Mouse (Mus musculus) G1E-ER4 (cell line): ENCODE data around the gene Gstm7. TPM values are rescaled to one million over a fixed set of nuclear protein-coding genes. Genes with fewer than 3 reads are reported as not detected.

Source experiments
- GATA1 ChIP-seq: IDR thresholded peaks from one replicate; pipeline ENCODE4 v1.8.0; 2012; ENCODE audit warnings: low read length, inconsistent platforms
- polyA plus RNA-seq: library from polyadenylated mRNA; stranded (reverse); fragments of >175 nt; gene quantifications from 2 replicates; pipeline ENCODE4 v1.2.3, GENCODE M21; 2012

The Gstm7 gene
- not detected in 2 replicates for polyA plus RNA-seq

GRCm38 (mm10) chr3:107931670-107932069, at the start of gene Gstm7:
TSS of gene Gstm7 (minus strand) at chr3:107931817.
- TF ChIP-seq GATA1 = no peak

GRCm38 (mm10) chr3:107981261-107981660, 49.6 kb upstream of the Gstm7 start:
- no peak for TF ChIP-seq GATA1

GRCm38 (mm10) chr3:107977691-107978090, 46.1 kb upstream of the Gstm7 start:
- no peak for TF ChIP-seq GATA1

GRCm38 (mm10) chr3:107974237-107974636, 42.6 kb upstream of the Gstm7 start:
- TF ChIP-seq GATA1 = no peak

GRCm38 (mm10) chr3:107972070-107972469, 40.5 kb upstream of the Gstm7 start:
- no peak for TF ChIP-seq GATA1

GRCm38 (mm10) chr3:107968724-107969395, 37.2 kb upstream of the Gstm7 start, which contains the start of gene Gstm3:
TSS of gene Gstm3 (minus strand) at chr3:107969283.
- no peak for TF ChIP-seq GATA1

- TF ChIP-seq GATA1 = no peak
These were observed 35.0 kb upstream of the Gstm7 start for GRCm38 (mm10) chr3:107966631-107967030.

- TF ChIP-seq GATA1 = no peak
These were observed 34.0 kb upstream of the Gstm7 start for GRCm38 (mm10) chr3:107965592-107965991.

GRCm38 (mm10) chr3:107964656-107965308, 33.2 kb upstream of the Gstm7 start:
- no peak for TF ChIP-seq GATA1

- no peak for TF ChIP-seq GATA1
These were observed 32.4 kb upstream of the Gstm7 start for GRCm38 (mm10) chr3:107964026-107964425.

GRCm38 (mm10) chr3:107953906-107954305, 22.3 kb upstream of the Gstm7 start:
- TF ChIP-seq GATA1 = no peak

- no peak for TF ChIP-seq GATA1
These were observed 21.7 kb upstream of the Gstm7 start for GRCm38 (mm10) chr3:107953328-107953755.

- no peak for TF ChIP-seq GATA1
These were observed 18.9 kb upstream of the Gstm7 start for GRCm38 (mm10) chr3:107950531-107950930.

GRCm38 (mm10) chr3:107945729-107946128, 14.1 kb upstream of the Gstm7 start:
- no peak for TF ChIP-seq GATA1

- no peak for TF ChIP-seq GATA1
These were observed 11.8 kb upstream of the Gstm7 start, which contains the start of gene Gstm6 for GRCm38 (mm10) chr3:107943239-107943990. TSS of gene Gstm6 (minus strand) at chr3:107943749.

GRCm38 (mm10) chr3:107941261-107941660, 9.6 kb upstream of the Gstm7 start:
- TF ChIP-seq GATA1 = no peak
